Mouse (Mus musculus) lung, embryonic 15.5 days (tissue): ENCODE measurements around the gene Hs2st1. TPM values are rescaled to one million over a fixed set of nuclear protein-coding genes. Genes with fewer than 3 reads are reported as not detected.

Source experiments
- ATAC-seq: fragments of 200-750 bp; cut with Nextera tagmentation; 2 replicates; pipeline ENCODE4 v1.8.0; 2017; ENCODE audit warnings: moderate number of reproducible peaks, borderline replicate concordance; ENCODE audit not compliant: low FRiP score, low TSS enrichment; ENCODE audit errors: extremely low read depth
- H3K27ac ChIP-seq: fragments of 300-500 bp; sonication (generic); 2 replicates; pipeline ENCODE4 v1.5.1; 2015; ENCODE audit warnings: moderate library complexity, mild to moderate bottlenecking, inconsistent platforms
- H3K27me3 ChIP-seq: fragments of 300-500 bp; sonication (generic); 2 replicates; pipeline ENCODE4 v1.6.1; 2015; ENCODE audit warnings: inconsistent platforms
- H3K36me3 ChIP-seq: fragments of 300-500 bp; sonication (generic); 2 replicates; pipeline ENCODE4 v1.6.1; 2015; ENCODE audit warnings: inconsistent platforms
- H3K4me1 ChIP-seq: fragments of 300-500 bp; sonication (generic); 2 replicates; pipeline ENCODE4 v1.6.1; 2015; ENCODE audit warnings: inconsistent platforms
- H3K4me2 ChIP-seq: fragments of 300-500 bp; sonication (generic); 2 replicates; pipeline ENCODE4 v1.6.1; 2015; ENCODE audit warnings: inconsistent platforms, mild to moderate bottlenecking, moderate library complexity
- H3K4me3 ChIP-seq: fragments of 300-500 bp; sonication (generic); 2 replicates; pipeline ENCODE4 v1.5.1; 2015; ENCODE audit warnings: mild to moderate bottlenecking, inconsistent platforms
- H3K9ac ChIP-seq: fragments of 300-500 bp; sonication (generic); 2 replicates; pipeline ENCODE4 v1.6.1; 2015; ENCODE audit warnings: inconsistent platforms
- H3K9me3 ChIP-seq: fragments of 300-500 bp; sonication (generic); 2 replicates; pipeline ENCODE4 v1.6.1; 2016; ENCODE audit warnings: inconsistent platforms
- WGBS: fragments of 180-500 bp; shearing (Covaris S2); methylation state at CpG from one replicate; pipeline ENCODE4 v1.1.7; 2015; 5-methylcytosine and 5-hydroxymethylcytosine counted together
- polyA plus RNA-seq: library from polyadenylated mRNA; unstranded; fragments of >200 nt; fragmentation: Nextera tagmentation; extraction: Ambion mirVana; gene quantifications from 2 replicates; pipeline ENCODE4 v1.2.1, GENCODE M21; 2015

Gene Hs2st1
- polyA plus RNA-seq, 1 experiment from 2014 or later = 11.7 TPM

- 17% methylated on average over 4 of the region's 4 CpGs for WGBS
- H3K36me3 ChIP-seq = no peaks in the 10 kb centered on the region
- no peak overlapping the region for H3K9ac ChIP-seq
- no peak overlapping the region for H3K4me2 ChIP-seq
- H3K4me3 ChIP-seq = no peak overlapping the region
- no peaks in the 10 kb centered on the region for H3K9me3 ChIP-seq
- peaks cover 26% of the 10 kb centered on the region for H3K4me1 ChIP-seq
- no peak overlapping the region for H3K27ac ChIP-seq
- H3K27me3 ChIP-seq = no peaks in the 10 kb centered on the region
- ATAC-seq = no peak
Observed at GRCm38 (mm10) chr3:144546490-144546889, 23.5 kb downstream of the Hs2st1 start.

GRCm38 (mm10) chr3:144545832-144546231 is 24.1 kb downstream of the Hs2st1 start:
- H3K27me3 ChIP-seq = no peaks in the 10 kb centered on the region
- 30% methylated on average over 4 of the region's 4 CpGs for WGBS
- peaks cover 25% of the 10 kb centered on the region for H3K4me1 ChIP-seq
- H3K27ac ChIP-seq = no peak overlapping the region
- no peaks in the 10 kb centered on the region for H3K36me3 ChIP-seq
- H3K9ac ChIP-seq = no peak overlapping the region
- no peak for ATAC-seq
- H3K9me3 ChIP-seq = no peaks in the 10 kb centered on the region
- no peak overlapping the region for H3K4me2 ChIP-seq
- no peak overlapping the region for H3K4me3 ChIP-seq

- Histone ChIP-seq H3K9me3 (no peaks in the 10 kb centered on the region), H3K4me2 (no peak overlapping the region), H3K27me3 (no peaks in the 10 kb centered on the region), H3K4me1 (peaks cover 31% of the 10 kb centered on the region), H3K4me3 (no peak overlapping the region), H3K27ac (no peak overlapping the region), H3K36me3 (no peaks in the 10 kb centered on the region), H3K9ac (no peak overlapping the region)
- WGBS = 83% methylated on average over 7 of the region's 7 CpGs
- no peak for ATAC-seq
Observed at GRCm38 (mm10) chr3:144545152-144545551, 24.8 kb downstream of the Hs2st1 start.

- ATAC-seq = no peak
- H3K27ac ChIP-seq = peak overlapping the region; percentile 73
- H3K27me3 ChIP-seq = no peaks in the 10 kb centered on the region
- no peak overlapping the region for H3K4me3 ChIP-seq
- H3K9ac ChIP-seq = no peak overlapping the region
- no peaks in the 10 kb centered on the region for H3K36me3 ChIP-seq
- peaks cover 52% of the 10 kb centered on the region for H3K4me1 ChIP-seq
- no peaks in the 10 kb centered on the region for H3K9me3 ChIP-seq
- peak overlapping the region; percentile 19 for H3K4me2 ChIP-seq
- 36% methylated on average over 6 of the region's 6 CpGs for WGBS
Observed at GRCm38 (mm10) chr3:144541906-144542438, 28.0 kb downstream of the Hs2st1 start.

DNA sequence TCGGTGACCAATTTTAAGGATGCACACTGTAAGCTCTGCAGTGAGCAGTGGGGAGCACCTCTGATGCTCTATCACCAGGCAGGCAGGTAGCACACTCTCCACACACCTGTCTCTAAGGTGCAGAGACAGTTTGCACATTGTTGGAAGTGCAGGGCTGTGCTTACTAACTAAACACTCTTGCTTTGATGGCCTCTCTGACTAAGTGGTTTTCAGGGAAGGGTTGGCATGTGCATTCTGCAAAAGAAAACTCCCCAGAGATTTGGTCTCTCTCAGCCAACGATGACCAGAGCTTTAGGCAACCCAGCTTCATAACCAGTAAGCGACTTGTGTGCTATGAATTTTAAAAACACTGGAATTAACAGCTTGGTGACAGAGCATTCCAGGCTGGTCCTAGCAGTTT is 29.2 kb downstream of the Hs2st1 start:
- Histone ChIP-seq H3K27me3 (no peaks in the 10 kb centered on the region), H3K9ac (no peak overlapping the region), H3K4me1 (peaks cover 49% of the 10 kb centered on the region), H3K9me3 (no peaks in the 10 kb centered on the region), H3K36me3 (no peaks in the 10 kb centered on the region), H3K27ac (peak overlapping the region; percentile 34), H3K4me2 (no peak overlapping the region), H3K4me3 (no peak overlapping the region)
- 46% methylated on average over 3 of the region's 3 CpGs for WGBS
- ATAC-seq = no peak

DNA sequence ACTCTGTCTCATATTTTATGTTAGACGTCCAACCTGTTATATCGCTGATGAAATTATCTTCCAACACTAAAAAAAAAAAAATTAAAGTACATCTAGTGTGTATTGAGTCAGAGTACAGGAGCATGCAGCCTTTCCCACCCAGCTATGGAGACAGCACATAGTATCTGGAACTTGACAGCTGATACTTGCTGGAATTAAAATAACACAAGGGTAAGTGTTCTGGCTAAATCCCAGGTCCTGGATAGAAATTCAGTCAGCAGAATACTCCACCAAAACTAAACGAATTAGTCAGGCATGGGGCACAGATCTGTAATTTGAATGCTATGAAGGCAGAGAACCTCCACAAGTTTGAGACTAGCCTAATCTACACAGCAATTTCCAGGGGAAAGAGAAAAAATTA is 30.9 kb downstream of the Hs2st1 start:
- H3K36me3 ChIP-seq = no peaks in the 10 kb centered on the region
- H3K4me3 ChIP-seq = no peak overlapping the region
- no peak for ATAC-seq
- H3K27me3 ChIP-seq = no peaks in the 10 kb centered on the region
- no peak overlapping the region for H3K27ac ChIP-seq
- no peak overlapping the region for H3K4me2 ChIP-seq
- 49% methylated on average over 3 of the region's 3 CpGs for WGBS
- no peak overlapping the region for H3K9ac ChIP-seq
- H3K9me3 ChIP-seq = no peaks in the 10 kb centered on the region
- peaks cover 47% of the 10 kb centered on the region for H3K4me1 ChIP-seq

DNA sequence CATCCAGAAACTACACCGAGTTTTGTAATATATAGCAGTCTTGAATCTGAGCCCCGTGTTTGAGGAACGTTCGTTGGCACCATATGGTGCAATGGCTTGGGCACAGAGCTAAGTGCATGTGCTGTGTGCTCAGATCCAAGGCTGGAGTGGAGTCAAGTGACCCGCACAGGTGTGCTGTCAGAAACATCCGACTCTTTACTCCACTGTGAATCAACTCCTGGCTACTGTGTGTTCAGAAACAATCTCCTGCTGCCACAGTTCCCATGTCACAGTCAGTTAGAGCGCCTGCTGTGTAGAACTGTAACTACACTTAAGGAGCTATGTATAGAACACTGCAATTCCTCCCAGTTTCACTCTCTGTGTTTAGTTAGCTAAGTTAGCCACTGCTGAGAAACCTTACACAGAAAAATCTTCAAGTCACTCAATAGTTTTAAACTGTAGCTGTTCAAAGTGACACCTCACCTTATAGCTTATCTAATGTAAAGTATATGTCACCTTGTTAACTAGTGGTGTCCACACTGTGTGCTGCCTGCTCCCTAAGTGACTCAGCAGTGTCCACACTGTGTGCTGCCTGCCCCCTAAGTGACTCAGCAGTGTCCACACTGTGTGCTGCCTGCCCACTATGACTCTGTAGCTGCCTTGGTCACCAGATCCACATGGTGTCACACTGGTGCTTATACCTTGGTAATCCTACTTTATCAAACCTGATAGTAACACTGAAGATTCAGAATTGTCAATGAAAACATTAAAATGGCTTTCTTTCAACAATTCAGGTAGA is 32.7 kb downstream of the Hs2st1 start:
- 66% methylated on average over 7 of the region's 7 CpGs for WGBS
- H3K4me2 ChIP-seq = no peak overlapping the region

DNA sequence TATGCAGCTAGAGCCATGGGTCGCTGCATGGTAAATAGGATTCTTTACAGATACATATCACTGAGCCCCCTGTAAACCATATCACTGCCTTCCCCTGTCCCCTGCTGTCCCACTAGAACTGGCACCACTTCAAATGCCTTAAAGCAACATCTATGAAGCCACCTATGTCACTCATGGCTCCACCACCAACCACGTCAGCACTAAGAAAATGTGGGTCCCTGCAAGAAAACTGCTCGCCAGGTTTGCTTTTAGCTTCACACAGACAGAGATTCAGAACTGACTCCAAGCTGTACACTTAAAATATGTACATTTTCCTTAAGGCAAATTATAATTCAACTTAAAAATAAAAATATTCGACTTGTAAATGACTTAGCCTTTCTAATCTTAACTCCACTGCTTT is 34.9 kb downstream of the Hs2st1 start:
- Histone ChIP-seq H3K9me3 (no peaks in the 10 kb centered on the region), H3K4me1 (peaks cover 25% of the 10 kb centered on the region), H3K27me3 (no peaks in the 10 kb centered on the region), H3K4me2 (no peak overlapping the region), H3K4me3 (no peak overlapping the region), H3K27ac (no peak overlapping the region), H3K36me3 (no peaks in the 10 kb centered on the region), H3K9ac (no peak overlapping the region)
- no peak for ATAC-seq
- WGBS = 87% methylated on average over 4 of the region's 4 CpGs

More for the DNA sequence above, 32.7 kb downstream of the Hs2st1 start:
- Histone ChIP-seq H3K27me3 (no peaks in the 10 kb centered on the region), H3K9me3 (no peaks in the 10 kb centered on the region), H3K4me1 (peaks cover 39% of the 10 kb centered on the region), H3K27ac (no peak overlapping the region), H3K4me3 (no peak overlapping the region), H3K36me3 (no peaks in the 10 kb centered on the region), H3K9ac (no peak overlapping the region)
- no peak for ATAC-seq

- Histone ChIP-seq H3K9me3 (no peaks in the 10 kb centered on the region), H3K9ac (no peak overlapping the region), H3K4me1 (peaks cover 5% of the 10 kb centered on the region; the same call in 1 of the 2 replicates), H3K4me2 (no peak overlapping the region), H3K36me3 (no peaks in the 10 kb centered on the region), H3K27ac (no peak overlapping the region), H3K4me3 (no peak overlapping the region), H3K27me3 (no peaks in the 10 kb centered on the region)
- 44% methylated on average over 5 of the region's 5 CpGs for WGBS
- no peak for ATAC-seq
Observed at GRCm38 (mm10) chr3:144531023-144531422, 39.0 kb downstream of the Hs2st1 start.

GRCm38 (mm10) chr3:144527918-144528317 is 42.1 kb downstream of the Hs2st1 start:
- no peak overlapping the region for H3K9ac ChIP-seq
- H3K36me3 ChIP-seq = no peaks in the 10 kb centered on the region
- H3K9me3 ChIP-seq = no peaks in the 10 kb centered on the region
- 85% methylated on average over 7 of the region's 7 CpGs for WGBS
- no peak for ATAC-seq
- no peak overlapping the region for H3K4me3 ChIP-seq
- no peak overlapping the region for H3K4me2 ChIP-seq
- peaks cover 5% of the 10 kb centered on the region; the same call in 1 of the 2 replicates for H3K4me1 ChIP-seq
- H3K27ac ChIP-seq = no peak overlapping the region
- H3K27me3 ChIP-seq = no peaks in the 10 kb centered on the region

- Histone ChIP-seq H3K9me3 (no peaks in the 10 kb centered on the region), H3K27ac (no peak overlapping the region), H3K4me2 (no peak overlapping the region), H3K27me3 (no peaks in the 10 kb centered on the region), H3K36me3 (no peaks in the 10 kb centered on the region), H3K4me3 (no peak overlapping the region), H3K4me1 (no peaks in the 10 kb centered on the region), H3K9ac (no peak overlapping the region)
- ATAC-seq = no peak
- WGBS = 40% methylated on average over 10 of the region's 10 CpGs
Observed at GRCm38 (mm10) chr3:144519581-144520272, 50.3 kb downstream of the Hs2st1 start.

DNA sequence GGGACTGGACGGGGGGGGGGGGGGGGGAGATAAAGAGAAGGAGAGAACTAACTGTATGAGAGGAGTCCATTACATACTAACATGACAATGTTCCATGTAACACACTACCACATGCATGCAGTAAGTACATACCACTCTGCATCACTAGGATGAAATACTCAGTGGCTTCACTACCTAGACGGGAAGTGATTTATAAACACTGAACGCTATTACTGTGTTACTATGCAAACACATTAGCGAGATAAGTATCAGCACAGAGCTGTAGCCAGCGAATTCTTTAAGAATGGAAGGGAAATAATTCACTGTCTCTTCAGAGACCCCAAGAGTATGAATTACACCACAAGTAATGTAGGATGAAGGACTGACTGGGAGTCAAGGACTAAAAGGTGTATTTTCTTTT is 51.1 kb downstream of the Hs2st1 start:
- 17% methylated on average over 5 of the region's 5 CpGs for WGBS
- no peak overlapping the region for H3K4me2 ChIP-seq
- H3K9me3 ChIP-seq = no peaks in the 10 kb centered on the region
- no peaks in the 10 kb centered on the region for H3K27me3 ChIP-seq
- ATAC-seq = no peak
- no peak overlapping the region for H3K27ac ChIP-seq
- peaks cover 3% of the 10 kb centered on the region; the same call in 1 of the 2 replicates for H3K4me1 ChIP-seq
- H3K9ac ChIP-seq = no peak overlapping the region
- no peaks in the 10 kb centered on the region for H3K36me3 ChIP-seq
- H3K4me3 ChIP-seq = no peak overlapping the region
